Comparison of ENCODE assay signal across 12 mouse cellular contexts in the genomic region with DNA sequence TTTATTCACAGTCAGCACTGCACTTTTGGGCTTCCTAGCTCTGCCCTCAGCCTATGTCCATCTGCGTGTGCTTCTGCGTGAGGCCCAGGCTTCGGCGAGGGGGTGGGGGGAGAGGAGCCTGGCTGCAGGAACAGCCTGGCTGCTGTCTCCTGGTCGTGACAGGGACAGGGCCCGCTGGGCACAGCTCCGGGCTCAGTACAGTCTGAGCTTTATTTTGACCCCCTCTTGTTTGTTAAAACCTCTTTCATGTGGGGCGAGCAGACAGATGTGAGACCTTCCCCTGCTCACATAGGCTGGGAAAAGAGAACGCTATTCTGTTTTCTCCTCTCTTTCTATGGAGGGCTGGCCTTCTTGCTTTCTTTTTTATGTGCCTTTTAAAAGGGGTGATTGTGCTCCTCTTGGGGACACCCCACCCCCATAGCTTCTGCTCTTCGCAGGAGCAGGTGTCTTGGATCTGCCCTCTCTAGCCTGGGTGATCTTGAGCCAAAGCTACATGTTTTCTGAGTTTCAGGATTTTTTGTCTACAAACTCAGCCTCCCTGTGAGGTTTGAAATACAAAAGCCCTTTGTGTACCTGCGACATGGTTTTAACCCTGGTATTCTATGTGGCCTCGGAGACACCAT.
A peak's percentile ranks its signal among the peaks of the same experiment; 100 is the strongest.
DNase-seq lines count a peak whose midpoint lies in the region; ATAC-seq lines count a peak whose summit lies in the region.
"Had no signal": no experiment of that assay in that cellular context is flagged by ENCODE, and none has a peak within 500 bp of the region (broad histone marks: within the 10 kb centered on the region; RNA-seq: fewer than 3 reads in every experiment).

No protein-coding gene starts in this region.

- no peaks in the 10 kb centered on the region for H3K36me3 ChIP-seq in hindbrain, embryonic 15.5 days
- no peaks in the 10 kb centered on the region for H3K36me3 ChIP-seq in hindbrain, embryonic 14.5 days (replicated peaks; ENCODE audit: control insufficient read depth, insufficient read depth)
- H3K36me3 ChIP-seq in neural tube, embryonic 13.5 days, result no peaks in the 10 kb centered on the region

- no peak overlapping the region for H3K9ac ChIP-seq in hindbrain, embryonic 15.5 days
- no peak overlapping the region for H3K9ac ChIP-seq in hindbrain, embryonic 14.5 days
- H3K9ac ChIP-seq in neural tube, embryonic 13.5 days, result no peak overlapping the region

- intact Hi-C loops in left cerebral cortex, postnatal 4 days (cut with DNase I), result no loop called here

- no peaks in the 10 kb centered on the region for H3K27me3 ChIP-seq in hindbrain, embryonic 15.5 days
- no peaks in the 10 kb centered on the region for H3K27me3 ChIP-seq in hindbrain, embryonic 14.5 days (ENCODE audit: control insufficient read depth, insufficient read depth, low read length)
- no peaks in the 10 kb centered on the region for H3K27me3 ChIP-seq in neural tube, embryonic 13.5 days

- no peak overlapping the region for H3K4me3 ChIP-seq in hindbrain, embryonic 15.5 days
- no peak overlapping the region for H3K4me3 ChIP-seq in hindbrain, embryonic 14.5 days (replicated peaks; ENCODE audit: low read length)
- H3K4me3 ChIP-seq in neural tube, embryonic 13.5 days, result no peak overlapping the region
- H3K4me3 ChIP-seq: megakaryocyte, embryonic 14.5 days had no signal

- no peaks in the 10 kb centered on the region for H3K9me3 ChIP-seq in hindbrain, embryonic 15.5 days
- no peaks in the 10 kb centered on the region for H3K9me3 ChIP-seq in hindbrain, embryonic 14.5 days (ENCODE audit: control insufficient read depth, low read length)
- H3K9me3 ChIP-seq in neural tube, embryonic 13.5 days, result no peaks in the 10 kb centered on the region
- H3K9me3 ChIP-seq: megakaryocyte, embryonic 14.5 days had no signal

- DNase-seq in hindbrain, embryonic 14.5 days (ENCODE audit: low spot score), result no peak
- no peak for DNase-seq in neural tube, embryonic 10.5 days (ENCODE audit: extremely low spot score, low spot score)
- DNase-seq in cerebellum, postnatal 25 days, result peak; percentile 28 to 49
- peak; percentile 21 for DNase-seq in left cerebral cortex, postnatal 4 days
- DNase-seq in B cell, adult 2 months, result no peak
- DNase-seq: thymus, postnatal 25 days had no signal

- no peak overlapping the region for H3K4me2 ChIP-seq in hindbrain, embryonic 15.5 days
- no peak overlapping the region for H3K4me2 ChIP-seq in hindbrain, embryonic 14.5 days (replicated peaks)
- no peak overlapping the region for H3K4me2 ChIP-seq in neural tube, embryonic 13.5 days
- H3K4me2 ChIP-seq: liver, embryonic 11.5 days had no signal

- H3K4me1 ChIP-seq in hindbrain, embryonic 15.5 days (replicated peaks), result no peaks in the 10 kb centered on the region
- no peaks in the 10 kb centered on the region for H3K4me1 ChIP-seq in hindbrain, embryonic 14.5 days (replicated peaks; ENCODE audit: control insufficient read depth, insufficient read depth, low read length)
- no peaks in the 10 kb centered on the region for H3K4me1 ChIP-seq in neural tube, embryonic 13.5 days (replicated peaks)
- H3K4me1 ChIP-seq: megakaryocyte, embryonic 14.5 days had no signal

- 78% methylated on average over 12 of the region's 12 CpGs for WGBS in hindbrain, embryonic 15.5 days
- WGBS in hindbrain, embryonic 14.5 days, result 75% methylated on average over 12 of the region's 12 CpGs
- 74% methylated on average over 12 of the region's 12 CpGs for WGBS in neural tube, embryonic 13.5 days

- peak; percentile 30; the same call in 1 of the 2 replicates for ATAC-seq in hindbrain, embryonic 15.5 days (ENCODE audit: low FRiP score, low read depth)
- ATAC-seq in hindbrain, embryonic 14.5 days (ENCODE audit: low FRiP score), result no peak
- 0 out of 2 replicates have a peak, but pooled peaks have one; percentile 23 for ATAC-seq in neural tube, embryonic 13.5 days (ENCODE audit: low read depth)
- ATAC-seq: Patski had no signal

- no peak overlapping the region for H3K27ac ChIP-seq in hindbrain, embryonic 15.5 days (replicated peaks)
- H3K27ac ChIP-seq in hindbrain, embryonic 14.5 days, result no peak overlapping the region
- H3K27ac ChIP-seq in neural tube, embryonic 13.5 days (replicated peaks), result no peak overlapping the region
- H3K27ac ChIP-seq: kidney, postnatal 0 days had no signal

Comparison
In these comparisons a context has a peak if more than half of its experiments do, and no peak if none do; other contexts are left out.
1. DNase-seq: peak in cerebellum, postnatal 25 days (2 of 2) and left cerebral cortex, postnatal 4 days (single experiment); none in hindbrain, embryonic 14.5 days (single experiment), neural tube, embryonic 10.5 days (single experiment) and B cell, adult 2 months (0 of 2).